Mouse (Mus musculus): ENCODE results near the gene Xrcc1. TPM values are rescaled to one million over a fixed set of nuclear protein-coding genes. Genes with fewer than 3 reads are reported as not detected.
"Not testable (repeated sequence)": the region's sequence is repeated elsewhere in the genome, so short reads cannot be mapped to it uniquely, and the experiment has no call there.

The Xrcc1 gene
- total and polyA plus RNA-seq, 3 experiments: 52.7 to 211 (median 85.9) TPM

GRCm38 (mm10) chr7:24516319-24516718 is 29.8 kb upstream of the Xrcc1 start:
- not testable (repeated sequence) for ATAC-seq (ENCODE audit: extremely low read depth, insufficient number of reproducible peaks, low FRiP score, poor library complexity, severe bottlenecking)

DNA sequence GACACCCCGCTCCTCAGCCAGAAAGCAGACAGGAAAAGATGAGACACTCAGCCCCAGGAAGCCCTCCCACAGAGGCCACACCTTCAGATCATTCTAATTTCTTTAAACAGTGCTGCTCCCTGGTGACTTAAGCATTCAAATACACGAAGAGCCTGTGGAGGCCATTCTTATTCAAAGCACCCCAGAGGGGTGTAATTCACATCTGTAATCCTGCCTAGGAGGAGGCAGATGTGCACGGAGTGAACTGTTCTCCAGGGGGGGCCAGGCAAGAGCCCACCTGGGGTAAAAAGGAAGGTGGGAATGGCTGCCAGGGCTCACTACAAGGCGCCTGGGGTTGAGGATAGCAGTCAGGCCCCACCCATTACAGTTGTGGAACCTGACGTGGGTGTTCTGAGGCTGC is 29.0 kb upstream of the Xrcc1 start:
- ATAC-seq (ENCODE audit: extremely low read depth, insufficient number of reproducible peaks, low FRiP score, poor library complexity, severe bottlenecking): no peak
- DNase-seq (ENCODE audit: low spot score): no peak
- Histone ChIP-seq H3K9me3 (replicated peaks) (no peaks in the 10 kb centered on the region), H3K4me1 (ENCODE audit: insufficient read depth, low read depth, low read length) (no peaks in the 10 kb centered on the region; the same call in 1 of the 2 replicates), H3K4me3 (ENCODE audit: low read depth, low read length) (no peak overlapping the region), H3K36me3 (replicated peaks) (peaks cover 31% of the 10 kb centered on the region), H3K27me3 (ENCODE audit: insufficient read depth, low read length) (peaks cover 8% of the 10 kb centered on the region; the same call in 1 of the 2 replicates)
- TF ChIP-seq GATA2 (IDR thresholded peaks at IDR 0.05; ENCODE audit: borderline replicate concordance, low read depth, low read length) (no peak), GATA1 (IDR thresholded peaks at IDR 0.05; ENCODE audit: borderline replicate concordance, low read length) (no peak), CTCF (IDR thresholded peaks at IDR 0.05; ENCODE audit: low read depth, low read length) (no peak), POLR2AphosphoS5 (IDR thresholded peaks at IDR 0.05; ENCODE audit: insufficient replicate concordance, low read depth, low read length) (no peak), TAL1 (conservative IDR thresholded peaks at IDR 0.05; ENCODE audit: low read depth, low read length) (no peak)

More at GRCm38 (mm10) chr7:24516319-24516718, 29.8 kb upstream of the Xrcc1 start:
- not testable (repeated sequence) for H3K4me1 ChIP-seq (ENCODE audit: insufficient read depth, low read depth, low read length); H3K27me3 ChIP-seq (ENCODE audit: insufficient read depth, low read length); H3K4me3 ChIP-seq (ENCODE audit: low read depth, low read length); H3K9me3 ChIP-seq (replicated peaks)
- H3K36me3 ChIP-seq (replicated peaks): peaks cover 38% of the 10 kb centered on the region
- DNase-seq (ENCODE audit: low spot score): peak; percentile 22
- TF ChIP-seq CTCF (IDR thresholded peaks at IDR 0.05; ENCODE audit: low read depth, low read length): peak; percentile 7; the same call in 1 of the 2 replicates

GRCm38 (mm10) chr7:24517654-24518053 is 28.4 kb upstream of the Xrcc1 start:
- Histone ChIP-seq H3K9me3 (replicated peaks) (no peaks in the 10 kb centered on the region), H3K4me3 (ENCODE audit: low read depth, low read length) (no peak overlapping the region), H3K36me3 (replicated peaks) (peaks cover 25% of the 10 kb centered on the region), H3K4me1 (ENCODE audit: insufficient read depth, low read depth, low read length) (no peaks in the 10 kb centered on the region; the same call in 1 of the 2 replicates), H3K27me3 (ENCODE audit: insufficient read depth, low read length) (peaks cover 12% of the 10 kb centered on the region; the same call in 1 of the 2 replicates)
- ATAC-seq (ENCODE audit: extremely low read depth, insufficient number of reproducible peaks, low FRiP score, poor library complexity, severe bottlenecking) (no peak), DNase-seq (ENCODE audit: low spot score) (no peak)
- TF ChIP-seq GATA1 (IDR thresholded peaks at IDR 0.05; ENCODE audit: borderline replicate concordance, low read length) (no peak), GATA2 (IDR thresholded peaks at IDR 0.05; ENCODE audit: borderline replicate concordance, low read depth, low read length) (no peak), TAL1 (conservative IDR thresholded peaks at IDR 0.05; ENCODE audit: low read depth, low read length) (no peak), POLR2AphosphoS5 (IDR thresholded peaks at IDR 0.05; ENCODE audit: insufficient replicate concordance, low read depth, low read length) (no peak), CTCF (IDR thresholded peaks at IDR 0.05; ENCODE audit: low read depth, low read length) (no peak)

DNA sequence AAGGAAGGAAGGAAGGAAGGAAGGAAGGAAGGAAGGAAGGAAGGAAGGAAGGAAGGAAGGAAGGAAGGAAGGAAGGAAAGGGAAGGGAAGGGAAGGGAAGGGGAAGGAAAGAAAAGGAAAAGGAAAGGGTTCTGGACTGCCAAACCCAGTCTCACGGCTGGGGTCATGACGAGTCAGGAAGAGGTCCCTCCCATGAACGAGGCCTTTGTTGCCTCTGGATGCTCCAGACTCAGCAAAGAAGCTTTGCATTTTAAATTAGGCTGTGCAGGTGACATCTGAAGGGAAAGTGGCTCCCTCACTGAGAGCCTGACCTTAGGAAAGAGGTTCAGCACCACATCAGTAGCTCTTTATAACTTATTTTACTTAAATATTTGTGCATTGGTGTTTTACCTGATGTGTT is 27.0 kb upstream of the Xrcc1 start:
- no peaks in the 10 kb centered on the region for H3K9me3 ChIP-seq (replicated peaks)
- ATAC-seq (ENCODE audit: extremely low read depth, insufficient number of reproducible peaks, low FRiP score, poor library complexity, severe bottlenecking): no peak
- no peak for TF ChIP-seq TAL1 (conservative IDR thresholded peaks at IDR 0.05; ENCODE audit: low read depth, low read length)
- TF ChIP-seq POLR2AphosphoS5 (IDR thresholded peaks at IDR 0.05; ENCODE audit: insufficient replicate concordance, low read depth, low read length): no peak
- no peak for TF ChIP-seq CTCF (IDR thresholded peaks at IDR 0.05; ENCODE audit: low read depth, low read length)
- TF ChIP-seq GATA2 (IDR thresholded peaks at IDR 0.05; ENCODE audit: borderline replicate concordance, low read depth, low read length): no peak
- no peak for TF ChIP-seq GATA1 (IDR thresholded peaks at IDR 0.05; ENCODE audit: borderline replicate concordance, low read length)
- H3K27me3 ChIP-seq (ENCODE audit: insufficient read depth, low read length): peaks cover 22% of the 10 kb centered on the region
- no peak overlapping the region for H3K4me3 ChIP-seq (ENCODE audit: low read depth, low read length)
- no peak for DNase-seq (ENCODE audit: low spot score)
- H3K36me3 ChIP-seq (replicated peaks): peaks cover 16% of the 10 kb centered on the region
- H3K4me1 ChIP-seq (ENCODE audit: insufficient read depth, low read depth, low read length): no peaks in the 10 kb centered on the region

- DNase-seq (ENCODE audit: low spot score); H3K4me3 ChIP-seq (ENCODE audit: low read depth, low read length); H3K4me1 ChIP-seq (ENCODE audit: insufficient read depth, low read depth, low read length); H3K36me3 ChIP-seq (replicated peaks); H3K9me3 ChIP-seq (replicated peaks); ATAC-seq (ENCODE audit: extremely low read depth, insufficient number of reproducible peaks, low FRiP score, poor library complexity, severe bottlenecking): not testable (repeated sequence)
- H3K27me3 ChIP-seq (ENCODE audit: insufficient read depth, low read length): peaks cover 22% of the 10 kb centered on the region
These were observed 26.0 kb upstream of the Xrcc1 start for GRCm38 (mm10) chr7:24520054-24520453.

- Histone ChIP-seq H3K27me3 (ENCODE audit: insufficient read depth, low read length) (peaks cover 25% of the 10 kb centered on the region), H3K4me3 (ENCODE audit: low read depth, low read length) (no peak overlapping the region), H3K4me1 (ENCODE audit: insufficient read depth, low read depth, low read length) (0 out of 2 replicates have a peak, but pooled peaks cover 5% of the 10 kb centered on the region), H3K36me3 (replicated peaks) (no peaks in the 10 kb centered on the region), H3K9me3 (replicated peaks) (no peaks in the 10 kb centered on the region)
- no peak for ATAC-seq (ENCODE audit: extremely low read depth, insufficient number of reproducible peaks, low FRiP score, poor library complexity, severe bottlenecking)
- no peak for DNase-seq (ENCODE audit: low spot score)
- no peak for TF ChIP-seq GATA2 (IDR thresholded peaks at IDR 0.05; ENCODE audit: borderline replicate concordance, low read depth, low read length)
- no peak for TF ChIP-seq TAL1 (conservative IDR thresholded peaks at IDR 0.05; ENCODE audit: low read depth, low read length)
These were observed 23.3 kb upstream of the Xrcc1 start for GRCm38 (mm10) chr7:24522805-24523204.

DNA sequence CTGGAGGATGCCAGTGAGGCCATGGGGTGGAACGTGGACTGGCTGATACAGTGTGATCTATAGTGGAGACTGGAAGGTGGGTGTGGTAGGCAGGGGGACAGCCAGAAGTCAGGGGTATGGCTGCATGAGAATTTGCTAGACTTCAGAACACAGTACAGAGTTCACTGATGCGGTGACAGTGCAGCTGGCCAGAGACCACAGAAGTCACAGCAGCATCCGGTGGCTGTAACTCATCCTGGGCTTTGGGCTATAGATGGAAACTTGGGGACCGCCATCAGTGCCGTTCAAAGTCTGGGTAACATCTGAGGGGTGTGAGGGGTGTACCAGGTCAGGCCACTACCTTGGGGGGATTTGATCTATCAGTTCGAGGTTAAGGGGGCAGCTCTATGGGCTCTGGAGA is 22.4 kb upstream of the Xrcc1 start:
- ATAC-seq (ENCODE audit: extremely low read depth, insufficient number of reproducible peaks, low FRiP score, poor library complexity, severe bottlenecking) (no peak), DNase-seq (ENCODE audit: low spot score) (no peak)
- Histone ChIP-seq H3K9me3 (replicated peaks) (no peaks in the 10 kb centered on the region), H3K4me1 (ENCODE audit: insufficient read depth, low read depth, low read length) (peaks cover 6% of the 10 kb centered on the region; the same call in 1 of the 2 replicates), H3K4me3 (ENCODE audit: low read depth, low read length) (no peak overlapping the region), H3K27me3 (ENCODE audit: insufficient read depth, low read length) (peaks cover 25% of the 10 kb centered on the region), H3K36me3 (replicated peaks) (peaks cover under 1% of the 10 kb centered on the region)
- TF ChIP-seq GATA1 (IDR thresholded peaks at IDR 0.05; ENCODE audit: borderline replicate concordance, low read length) (no peak), CTCF (IDR thresholded peaks at IDR 0.05; ENCODE audit: low read depth, low read length) (no peak), POLR2AphosphoS5 (IDR thresholded peaks at IDR 0.05; ENCODE audit: insufficient replicate concordance, low read depth, low read length) (no peak), TAL1 (conservative IDR thresholded peaks at IDR 0.05; ENCODE audit: low read depth, low read length) (no peak), GATA2 (IDR thresholded peaks at IDR 0.05; ENCODE audit: borderline replicate concordance, low read depth, low read length) (no peak)

Measured in G1E (cell line).